Mouse (Mus musculus): ENCODE results near the gene Cltb. TPM values are rescaled to one million over a fixed set of nuclear protein-coding genes. Genes with fewer than 3 reads are reported as not detected.

The Cltb gene
- polyA plus RNA-seq, 1 experiment from 2014 or later, result 226 TPM

DNA sequence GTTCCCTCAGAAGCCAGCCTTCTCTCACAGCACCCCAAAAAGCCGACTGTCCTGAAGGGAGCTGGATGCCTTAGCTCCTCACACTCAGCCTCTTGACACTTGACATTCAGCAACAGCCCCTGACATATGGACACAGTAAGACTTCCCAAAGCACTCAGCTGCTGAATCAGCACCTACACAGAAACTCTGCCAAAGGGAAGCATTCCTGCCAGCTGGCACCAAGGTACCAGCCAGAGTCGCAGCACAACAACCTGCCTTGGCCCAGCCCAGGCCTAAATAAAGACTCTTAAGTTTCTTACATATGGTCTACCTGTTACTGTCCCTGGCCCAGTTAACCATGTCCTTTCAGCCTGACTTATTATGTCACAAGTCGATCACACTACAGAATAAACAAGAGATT, 54.3 kb downstream of the Cltb start:
- 89% methylated on average over 3 of the region's 3 CpGs for WGBS
- no peaks in the 10 kb centered on the region for H3K9me3 ChIP-seq
- no peak for ATAC-seq (ENCODE audit: low FRiP score, low read depth)

DNA sequence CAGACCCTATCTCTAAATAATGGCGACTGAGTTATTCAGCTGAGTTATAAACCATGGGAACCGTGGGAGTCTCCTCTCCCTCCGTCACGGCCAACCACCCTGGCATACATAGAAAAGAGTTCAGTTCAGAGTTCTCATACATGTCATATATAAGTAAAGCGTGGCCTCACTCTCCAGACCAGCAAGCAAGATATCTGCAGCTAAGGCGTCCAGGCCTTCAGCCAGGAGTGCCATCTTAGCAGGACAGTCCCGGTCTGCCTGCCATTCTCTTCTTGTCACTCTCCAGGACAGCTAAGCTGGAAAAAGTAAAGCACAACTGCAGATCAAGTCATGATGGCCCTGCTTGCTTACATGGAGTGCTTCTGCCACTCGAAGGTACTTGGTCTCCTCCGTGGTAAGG, 55.0 kb downstream of the Cltb start:
- WGBS, result 93% methylated on average over 9 of the region's 9 CpGs
- Histone ChIP-seq H3K36me3 (peaks cover 86% of the 10 kb centered on the region), H3K4me3 (no peak overlapping the region), H3K27ac (replicated peaks) (no peak overlapping the region), H3K27me3 (no peaks in the 10 kb centered on the region), H3K4me1 (replicated peaks) (no peaks in the 10 kb centered on the region), H3K9ac (no peak overlapping the region), H3K9me3 (no peaks in the 10 kb centered on the region), H3K4me2 (no peak overlapping the region)
- no peak for ATAC-seq (ENCODE audit: low FRiP score, low read depth)

More for the DNA sequence above, 54.3 kb downstream of the Cltb start:
- no peak overlapping the region for H3K4me3 ChIP-seq
- peaks cover 80% of the 10 kb centered on the region for H3K36me3 ChIP-seq
- H3K27me3 ChIP-seq, result no peaks in the 10 kb centered on the region
- no peak overlapping the region for H3K4me2 ChIP-seq
- no peak overlapping the region for H3K27ac ChIP-seq (replicated peaks)
- H3K9ac ChIP-seq, result no peak overlapping the region
- H3K4me1 ChIP-seq (replicated peaks), result no peaks in the 10 kb centered on the region

DNA sequence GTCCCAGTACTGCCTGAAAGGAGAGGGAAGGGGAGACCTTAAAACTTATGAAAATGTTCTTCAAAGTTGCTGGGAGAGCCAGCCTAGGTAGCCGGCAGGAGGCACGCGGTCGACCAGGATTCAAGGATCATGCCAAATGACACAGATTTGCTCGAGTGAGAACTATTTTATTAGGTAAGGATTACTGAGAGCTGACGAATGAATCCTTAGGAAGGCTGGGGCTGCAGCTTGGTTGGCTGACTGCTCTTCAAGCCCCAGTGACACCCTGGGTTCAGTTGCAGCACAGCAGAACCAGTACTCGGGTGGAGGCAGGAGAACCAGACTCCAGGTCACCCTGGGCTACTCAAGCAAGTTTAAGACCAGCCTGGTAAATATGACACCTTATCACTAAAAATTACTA, 63.1 kb downstream of the Cltb start:
- Histone ChIP-seq H3K36me3 (peaks cover 71% of the 10 kb centered on the region), H3K4me1 (replicated peaks) (no peaks in the 10 kb centered on the region), H3K4me2 (no peak overlapping the region), H3K9ac (no peak overlapping the region), H3K27ac (replicated peaks) (no peak overlapping the region), H3K27me3 (no peaks in the 10 kb centered on the region), H3K9me3 (no peaks in the 10 kb centered on the region), H3K4me3 (no peak overlapping the region)
- no peak for ATAC-seq (ENCODE audit: low FRiP score, low read depth)
- 91% methylated on average over 7 of the region's 7 CpGs for WGBS

Small RNAs within 50 kb of the gene (microRNA-seq; reads per million reads assigned to microRNA genes)
- not detected for gene Gm24195

Other genes with a start within 250 kb of the Cltb start
- 27.9 and 31.2 TPM in 2 replicates for gene Cplx2, start 240.0 kb downstream of the Cltb start, polyA plus RNA-seq (2015; fragmentation: Nextera tagmentation; extraction: Ambion mirVana)
- gene Thoc3, start 142.5 kb downstream of the Cltb start, polyA plus RNA-seq (2015; fragmentation: Nextera tagmentation; extraction: Ambion mirVana), result 97.1 and 102 TPM in 2 replicates
- gene Simc1, start 107.6 kb downstream of the Cltb start, polyA plus RNA-seq (2015; fragmentation: Nextera tagmentation; extraction: Ambion mirVana), result 22.4 and 24.2 TPM in 2 replicates
- gene 4833439L19Rik, start 45.9 kb downstream of the Cltb start, polyA plus RNA-seq (2015; fragmentation: Nextera tagmentation; extraction: Ambion mirVana), result 249 and 256 TPM in 2 replicates
- 105 and 111 TPM in 2 replicates for gene Arl10, start 36.3 kb downstream of the Cltb start, polyA plus RNA-seq (2015; fragmentation: Nextera tagmentation; extraction: Ambion mirVana)
- 58.0 and 62.0 TPM in 2 replicates for gene Nop16, start 21.3 kb downstream of the Cltb start, polyA plus RNA-seq (2015; fragmentation: Nextera tagmentation; extraction: Ambion mirVana)
- gene Higd2a, start 21.1 kb downstream of the Cltb start, polyA plus RNA-seq (2015; fragmentation: Nextera tagmentation; extraction: Ambion mirVana), result 255 and 261 TPM in 2 replicates
- 64.9 and 66.4 TPM in 2 replicates for gene Faf2, start 10.4 kb upstream of the Cltb start, polyA plus RNA-seq (2015; fragmentation: Nextera tagmentation; extraction: Ambion mirVana)
- 90.7 and 91.5 TPM in 2 replicates for gene Rnf44, start 82.6 kb upstream of the Cltb start, polyA plus RNA-seq (2015; fragmentation: Nextera tagmentation; extraction: Ambion mirVana)
- 0.17 and 0.26 TPM in 2 replicates for gene Cdhr2, start 90.1 kb upstream of the Cltb start, polyA plus RNA-seq (2015; fragmentation: Nextera tagmentation; extraction: Ambion mirVana)
- gene Gprin1, start 138.5 kb upstream of the Cltb start, polyA plus RNA-seq (2015; fragmentation: Nextera tagmentation; extraction: Ambion mirVana), result 24.8 and 33.9 TPM in 2 replicates
- gene Sncb, start 155.3 kb upstream of the Cltb start, polyA plus RNA-seq (2015; fragmentation: Nextera tagmentation; extraction: Ambion mirVana), result 77.2 and 95.2 TPM in 2 replicates
- not detected in 2 replicates for gene Eif4e1b, start 172.7 kb upstream of the Cltb start, polyA plus RNA-seq (2015; fragmentation: Nextera tagmentation; extraction: Ambion mirVana)
- 95.7 and 98.3 TPM in 2 replicates for gene Tspan17, start 178.0 kb upstream of the Cltb start, polyA plus RNA-seq (2015; fragmentation: Nextera tagmentation; extraction: Ambion mirVana)

Data from hindbrain, embryonic 15.5 days (tissue).